Mouse (Mus musculus) cerebellum, postnatal 36 days (tissue): ENCODE measurements at regions not wholly inside any gene's neighbourhood (a gene's known extent, or its start where the extent isn't known, plus 50 kb on each side); places are given as distances from the start of the nearest gene placed in this dataset.

Experiments used
- DNase-seq, 2 experiments: peaks; one replicate each; pipeline ENCODE4 v3.0.0; 2021 to 2022; ENCODE audit warnings: mixed read lengths in 2 of 2

- peak; percentile 16 to 32 for DNase-seq
Observed at GRCm38 (mm10) chr1:99369776-99370175, 402.8 kb upstream of the Cntnap5b start.

GRCm38 (mm10) chr1:99370346-99370940, 402.1 kb upstream of the Cntnap5b start:
- no peak for DNase-seq

- DNase-seq: no peak
Observed at GRCm38 (mm10) chr1:99395813-99396212, 376.8 kb upstream of the Cntnap5b start.
